ENCODE assay signal across 1 mouse cellular context in the genomic region with DNA sequence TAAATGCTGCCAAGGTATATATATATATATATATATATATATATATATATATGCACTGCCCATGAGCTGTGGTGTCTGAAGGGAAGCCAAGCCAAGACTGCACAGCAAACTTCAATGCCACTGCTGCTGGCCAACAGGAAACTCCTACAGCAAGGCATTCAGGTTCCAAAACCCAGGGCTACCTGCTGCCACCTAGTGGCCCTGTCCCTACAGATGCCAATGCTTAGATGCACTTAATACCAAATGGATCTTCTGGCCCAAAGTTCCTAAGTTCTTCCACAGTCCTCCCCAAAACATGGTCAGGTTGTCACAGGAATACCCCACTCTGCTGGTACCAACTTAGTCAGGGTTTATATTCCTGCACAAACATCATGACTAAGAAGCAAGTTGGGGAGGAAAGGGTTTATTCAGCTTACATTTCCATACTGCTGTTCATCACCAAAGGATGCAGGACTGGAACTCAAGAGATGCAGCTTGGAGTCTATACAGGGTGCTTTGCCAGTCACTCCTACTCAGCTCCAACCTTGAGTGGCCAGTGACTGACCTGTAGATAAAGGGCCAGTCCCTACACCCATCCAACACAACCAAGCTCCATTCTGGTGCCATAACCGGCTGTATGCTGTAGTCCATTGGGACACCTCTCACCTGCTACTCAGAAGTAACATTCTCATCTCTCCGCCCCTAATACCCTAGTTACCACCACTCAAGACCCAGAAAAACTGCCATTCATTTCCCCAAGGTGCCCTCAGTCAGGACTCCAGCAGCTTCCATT.
A peak's percentile ranks its signal among the peaks of the same experiment; 100 is the strongest.
TF ChIP-seq lines count a peak whose summit lies in the region.

No protein-coding gene starts in this region.

TF ChIP-seq in CH12.LX, 34 proteins besides CTCF, POLR2A, EP300 and RAD21:
- TF ChIP-seq MYC (IDR thresholded peaks at IDR 0.05; ENCODE audit: low read depth, low read length) (peak; percentile 77), TCF12 (IDR thresholded peaks at IDR 0.05; ENCODE audit: low read depth, low read length) (no peak), NELFE (IDR thresholded peaks at IDR 0.05; ENCODE audit: low read depth, low read length) (peak; percentile 44; the same call in 1 of the 2 replicates), ELF1 (IDR thresholded peaks at IDR 0.05; ENCODE audit: low read depth, low read length) (peak; percentile 26; the same call in 1 of the 2 replicates), POLR2AphosphoS2 (IDR thresholded peaks at IDR 0.05; ENCODE audit: low read depth, low read length) (peak; percentile 97), SMC3 (IDR thresholded peaks at IDR 0.05; ENCODE audit: low read depth, low read length) (peak; percentile 72), MEF2A (IDR thresholded peaks at IDR 0.05; ENCODE audit: borderline replicate concordance, low read depth, low read length) (peak; percentile 23; the same call in 1 of the 2 replicates), KAT2A (IDR thresholded peaks at IDR 0.05; ENCODE audit: insufficient replicate concordance, low read length) (no peak), MAFK (IDR thresholded peaks at IDR 0.05; ENCODE audit: insufficient replicate concordance, low read length) (0 out of 2 replicates have a peak, but pooled peaks have one; percentile 6), MXI1 (IDR thresholded peaks at IDR 0.05; ENCODE audit: low read depth, low read length) (peak; percentile 58; the same call in 1 of the 2 replicates), MAX (IDR thresholded peaks at IDR 0.05; ENCODE audit: low read length) (peak; percentile 52), ZC3H11A (IDR thresholded peaks at IDR 0.05; ENCODE audit: low read depth, low read length) (no peak), ZKSCAN1 (IDR thresholded peaks at IDR 0.05; ENCODE audit: borderline replicate concordance, low read depth, low read length) (no peak), ZMIZ1 (IDR thresholded peaks at IDR 0.05; ENCODE audit: low read depth, low read length) (peak; percentile 54)
